Mouse (Mus musculus): ENCODE results near the gene Ehf.

DNA sequence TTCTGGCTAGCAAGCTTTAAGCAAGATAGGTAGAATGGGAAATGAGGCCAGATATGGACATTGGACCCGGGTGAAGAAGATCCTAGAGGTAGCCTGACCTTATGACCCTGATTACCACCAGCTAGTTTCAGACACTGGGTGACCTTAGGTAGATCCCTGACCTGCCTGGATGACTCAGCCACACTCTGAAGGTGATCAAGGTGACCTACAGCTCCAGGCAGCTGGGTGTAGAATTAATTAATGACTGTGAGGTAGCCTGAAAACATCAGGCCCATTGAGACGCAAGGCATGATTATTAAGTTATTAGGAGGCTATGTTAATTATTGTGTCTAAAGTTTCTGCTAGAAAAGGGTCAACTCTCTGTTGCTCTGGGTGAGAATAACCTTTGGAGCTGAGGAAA is 82.2 kb downstream of the Ehf start:
- no peak for TF ChIP-seq POLR2A (IDR thresholded peaks at IDR 0.05; ENCODE audit: low read depth, low read length)
- no peak for TF ChIP-seq CTCF (IDR thresholded peaks at IDR 0.05; ENCODE audit: borderline replicate concordance, insufficient read depth, low read length)
